Mouse (Mus musculus): ENCODE measurements around the gene Polq. TPM values are rescaled to one million over a fixed set of nuclear protein-coding genes. Genes with fewer than 3 reads are reported as not detected.
"Not testable (repeated sequence)": the region's sequence is repeated elsewhere in the genome, so short reads cannot be mapped to it uniquely, and the experiment has no call there.

Gene Polq
- polyA plus RNA-seq, 1 experiment from 2014 or later: 2.6 TPM

GRCm38 (mm10) chr16:37061261-37061660, 49.7 kb downstream of the Polq start:
- H3K9ac ChIP-seq: no peak overlapping the region
- no peaks in the 10 kb centered on the region for H3K27me3 ChIP-seq (ENCODE audit: control insufficient read depth, insufficient read depth, low read length)
- no peak overlapping the region for H3K27ac ChIP-seq
- peaks cover 28% of the 10 kb centered on the region for H3K36me3 ChIP-seq (replicated peaks; ENCODE audit: control insufficient read depth, insufficient read depth)
- DNase-seq (ENCODE audit: low spot score) (no peak), ATAC-seq (ENCODE audit: low FRiP score) (no peak)
- H3K9me3 ChIP-seq (ENCODE audit: control insufficient read depth, low read length): no peaks in the 10 kb centered on the region
- no peaks in the 10 kb centered on the region for H3K4me1 ChIP-seq (replicated peaks; ENCODE audit: control insufficient read depth, insufficient read depth, low read length)
- H3K4me2 ChIP-seq (replicated peaks): no peak overlapping the region
- 96% methylated on average over 4 of the region's 4 CpGs for WGBS
- no peak overlapping the region for H3K4me3 ChIP-seq (replicated peaks; ENCODE audit: low read length)

DNA sequence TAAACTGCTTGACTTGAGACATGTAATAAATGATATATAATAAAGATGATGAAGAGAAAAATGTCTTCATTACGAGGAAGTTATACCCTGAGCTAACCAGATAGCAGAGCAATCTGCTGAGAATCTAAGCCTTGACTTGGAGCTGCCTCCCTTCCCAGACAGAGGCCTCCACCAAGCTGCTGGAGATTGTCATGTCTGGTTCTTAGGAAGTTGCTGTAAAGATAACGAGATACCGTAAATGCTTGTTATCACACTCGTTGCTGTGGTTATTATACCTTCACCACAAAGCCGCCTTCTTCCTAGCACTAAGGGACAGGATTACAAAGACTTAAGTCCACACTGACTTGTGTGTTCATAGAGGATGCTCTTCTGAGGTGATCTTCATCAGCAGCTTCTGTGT, 60.8 kb downstream of the Polq start:
- Histone ChIP-seq H3K4me1 (replicated peaks; ENCODE audit: control insufficient read depth, insufficient read depth, low read length) (no peaks in the 10 kb centered on the region), H3K4me2 (replicated peaks) (no peak overlapping the region), H3K4me3 (replicated peaks; ENCODE audit: low read length) (no peak overlapping the region), H3K27me3 (ENCODE audit: control insufficient read depth, insufficient read depth, low read length) (no peaks in the 10 kb centered on the region), H3K36me3 (replicated peaks; ENCODE audit: control insufficient read depth, insufficient read depth) (0 out of 2 replicates have a peak, but pooled peaks cover 7% of the 10 kb centered on the region), H3K27ac (no peak overlapping the region), H3K9ac (no peak overlapping the region), H3K9me3 (ENCODE audit: control insufficient read depth, low read length) (no peaks in the 10 kb centered on the region)
- DNase-seq (ENCODE audit: low spot score): no peak
- WGBS: 97% methylated on average over 5 of the region's 5 CpGs
- no peak for ATAC-seq (ENCODE audit: low FRiP score)

DNA sequence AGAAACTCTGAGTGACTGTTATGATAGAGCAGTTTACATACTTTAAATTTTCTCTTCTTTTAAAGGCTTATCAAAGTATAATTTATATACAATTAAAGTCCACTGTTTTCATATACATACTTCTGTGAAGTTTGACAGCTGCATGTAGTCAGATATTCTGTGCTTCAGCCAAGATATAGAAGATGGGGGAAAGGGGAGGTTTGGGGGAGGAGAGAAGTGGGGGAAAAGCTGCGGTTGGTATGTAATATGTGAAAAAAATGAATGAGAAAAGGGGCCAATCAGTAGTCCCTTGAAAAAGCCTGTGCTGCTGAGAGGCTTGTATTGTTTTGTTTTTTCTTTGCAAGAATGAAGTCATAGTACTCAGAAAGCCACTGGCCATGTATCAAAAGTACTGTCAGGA, 78.1 kb downstream of the Polq start:
- H3K9ac ChIP-seq: no peak overlapping the region
- H3K27ac ChIP-seq: no peak overlapping the region
- 86% methylated on average over 1 of the region's 1 CpGs for WGBS
- DNase-seq (ENCODE audit: low spot score) (no peak), ATAC-seq (ENCODE audit: low FRiP score) (no peak)
- no peaks in the 10 kb centered on the region for H3K9me3 ChIP-seq (ENCODE audit: control insufficient read depth, low read length)
- no peaks in the 10 kb centered on the region for H3K4me1 ChIP-seq (replicated peaks; ENCODE audit: control insufficient read depth, insufficient read depth, low read length)
- no peak overlapping the region for H3K4me2 ChIP-seq (replicated peaks)
- no peak overlapping the region for H3K4me3 ChIP-seq (replicated peaks; ENCODE audit: low read length)
- no peaks in the 10 kb centered on the region for H3K27me3 ChIP-seq (ENCODE audit: control insufficient read depth, insufficient read depth, low read length)
- H3K36me3 ChIP-seq (replicated peaks; ENCODE audit: control insufficient read depth, insufficient read depth): peaks cover 4% of the 10 kb centered on the region; the same call in 1 of the 2 replicates

GRCm38 (mm10) chr16:37094169-37094833, 82.7 kb downstream of the Polq start:
- Histone ChIP-seq H3K27ac (no peak overlapping the region), H3K4me1 (replicated peaks; ENCODE audit: control insufficient read depth, insufficient read depth, low read length) (no peaks in the 10 kb centered on the region), H3K9ac (no peak overlapping the region), H3K4me2 (replicated peaks) (no peak overlapping the region), H3K27me3 (ENCODE audit: control insufficient read depth, insufficient read depth, low read length) (no peaks in the 10 kb centered on the region), H3K36me3 (replicated peaks; ENCODE audit: control insufficient read depth, insufficient read depth) (no peaks in the 10 kb centered on the region; the same call in 1 of the 2 replicates), H3K4me3 (replicated peaks; ENCODE audit: low read length) (no peak overlapping the region), H3K9me3 (ENCODE audit: control insufficient read depth, low read length) (no peaks in the 10 kb centered on the region)
- DNase-seq (ENCODE audit: low spot score) (no peak), ATAC-seq (ENCODE audit: low FRiP score) (no peak)
- 80% methylated on average over 4 of the region's 4 CpGs for WGBS

GRCm38 (mm10) chr16:37108763-37109162, 97.2 kb downstream of the Polq start:
- H3K4me2 ChIP-seq (replicated peaks): no peak overlapping the region
- no peak; the same call in 1 of the 2 replicates for ATAC-seq (ENCODE audit: low FRiP score)
- no peaks in the 10 kb centered on the region for H3K27me3 ChIP-seq (ENCODE audit: control insufficient read depth, insufficient read depth, low read length)
- H3K27ac ChIP-seq: no peak overlapping the region
- DNase-seq (ENCODE audit: low spot score): no peak
- no peak overlapping the region for H3K9ac ChIP-seq
- no peaks in the 10 kb centered on the region for H3K4me1 ChIP-seq (replicated peaks; ENCODE audit: control insufficient read depth, insufficient read depth, low read length)
- no peak overlapping the region for H3K4me3 ChIP-seq (replicated peaks; ENCODE audit: low read length)
- WGBS: 35% methylated on average over 5 of the region's 5 CpGs
- H3K36me3 ChIP-seq (replicated peaks; ENCODE audit: control insufficient read depth, insufficient read depth): no peaks in the 10 kb centered on the region
- H3K9me3 ChIP-seq (ENCODE audit: control insufficient read depth, low read length): no peaks in the 10 kb centered on the region

DNA sequence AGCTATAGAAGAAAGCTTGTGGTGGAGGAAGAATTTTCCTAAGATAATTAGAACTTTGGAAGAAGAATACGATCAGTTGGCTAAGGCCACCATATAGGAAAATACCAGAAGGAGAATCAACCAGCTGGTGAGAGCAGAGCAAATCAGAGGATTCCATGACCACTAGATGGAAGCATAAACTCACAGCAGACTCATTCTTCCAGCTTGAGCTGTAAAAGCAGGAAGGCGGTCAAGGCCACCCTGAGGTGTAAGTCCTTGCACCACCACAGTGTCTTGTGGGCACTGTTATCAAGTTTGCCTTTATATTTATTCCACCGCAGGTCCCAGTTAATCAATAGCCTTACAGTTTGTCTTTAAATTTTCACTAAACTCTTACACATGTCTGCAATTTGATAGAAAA, 97.7 kb downstream of the Polq start:
- no peaks in the 10 kb centered on the region for H3K9me3 ChIP-seq (ENCODE audit: control insufficient read depth, low read length)
- DNase-seq (ENCODE audit: low spot score): peak; percentile 82
- no peaks in the 10 kb centered on the region for H3K36me3 ChIP-seq (replicated peaks; ENCODE audit: control insufficient read depth, insufficient read depth)
- H3K9ac ChIP-seq: no peak overlapping the region
- no peak overlapping the region for H3K4me3 ChIP-seq (replicated peaks; ENCODE audit: low read length)
- no peak overlapping the region for H3K4me2 ChIP-seq (replicated peaks)
- WGBS: 35% methylated on average over 3 of the region's 3 CpGs
- peak; percentile 95 for ATAC-seq (ENCODE audit: low FRiP score)
- H3K27me3 ChIP-seq (ENCODE audit: control insufficient read depth, insufficient read depth, low read length): no peaks in the 10 kb centered on the region
- no peak overlapping the region for H3K27ac ChIP-seq
- H3K4me1 ChIP-seq (replicated peaks; ENCODE audit: control insufficient read depth, insufficient read depth, low read length): no peaks in the 10 kb centered on the region

DNA sequence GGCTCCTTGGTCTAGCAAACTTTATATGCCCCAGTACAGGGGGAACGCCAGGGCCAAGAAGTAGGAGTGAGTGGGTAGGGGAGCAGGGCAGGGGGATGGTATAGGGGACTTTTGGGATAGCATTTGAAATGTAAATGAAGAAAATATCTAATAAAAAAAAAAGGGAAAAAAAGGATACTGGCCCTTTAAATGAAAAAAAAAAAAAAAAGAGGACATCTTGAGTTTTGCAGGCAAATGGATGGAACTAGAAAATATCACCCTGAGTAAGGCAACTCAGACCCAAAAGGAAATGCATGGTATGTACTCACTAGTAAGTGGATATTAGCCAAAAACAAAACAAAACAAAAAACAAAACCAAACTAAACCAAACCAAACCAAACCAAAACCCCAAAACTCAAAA, 113.6 kb downstream of the Polq start:
- DNase-seq (ENCODE audit: low spot score); H3K4me2 ChIP-seq (replicated peaks); H3K27me3 ChIP-seq (ENCODE audit: control insufficient read depth, insufficient read depth, low read length); H3K4me1 ChIP-seq (replicated peaks; ENCODE audit: control insufficient read depth, insufficient read depth, low read length); H3K36me3 ChIP-seq (replicated peaks; ENCODE audit: control insufficient read depth, insufficient read depth); H3K4me3 ChIP-seq (replicated peaks; ENCODE audit: low read length); H3K27ac ChIP-seq; H3K9ac ChIP-seq; ATAC-seq (ENCODE audit: low FRiP score); H3K9me3 ChIP-seq (ENCODE audit: control insufficient read depth, low read length): not testable (repeated sequence)
- WGBS: 92% methylated on average over 1 of the region's 1 CpGs

Other genes starting within 250 kb of the Polq start
- gene Slc15a2, start 226.8 kb upstream of the Polq start, polyA plus RNA-seq (2014; fragmentation: Nextera tagmentation; extraction: Ambion mirVana): 14.9 and 16.3 TPM in 2 replicates
- gene Iqcb1, start 183.4 kb upstream of the Polq start, polyA plus RNA-seq (2014; fragmentation: Nextera tagmentation; extraction: Ambion mirVana): 61.5 and 62.4 TPM in 2 replicates
- 0.27 and 0.89 TPM in 2 replicates for gene Eaf2, start 136.8 kb upstream of the Polq start, polyA plus RNA-seq (2014; fragmentation: Nextera tagmentation; extraction: Ambion mirVana)
- 63.0 and 86.1 TPM in 2 replicates for gene Golgb1, start 136.6 kb upstream of the Polq start, polyA plus RNA-seq (2014; fragmentation: Nextera tagmentation; extraction: Ambion mirVana)
- 0.73 and 0.99 TPM in 2 replicates for gene Hcls1, start 76.8 kb upstream of the Polq start, polyA plus RNA-seq (2014; fragmentation: Nextera tagmentation; extraction: Ambion mirVana)
- gene Fbxo40, start 21.3 kb upstream of the Polq start, polyA plus RNA-seq (2014; fragmentation: Nextera tagmentation; extraction: Ambion mirVana): 0.09 TPM in 1 of 2 replicates, not detected in the other